ENCODE assay signal across 31 mouse cellular contexts in genomic region chr9:61336179-61336578, GRCm38 (mm10).
"Had no signal": no experiment of that assay in that cellular context is flagged by ENCODE, and none has a peak within 500 bp of the region (broad histone marks: within the 10 kb centered on the region; RNA-seq: fewer than 3 reads in every experiment).

No protein-coding gene starts in this region.

- H3K4me2 ChIP-seq: hindbrain, embryonic 12.5 days; hindbrain, embryonic 13.5 days; hindbrain, embryonic 14.5 days; hindbrain, embryonic 15.5 days; intestine, embryonic 15.5 days had no signal

- H3K9me3 ChIP-seq: heart, embryonic 10.5 days; heart, embryonic 12.5 days; heart, embryonic 13.5 days; heart, embryonic 15.5 days; hindbrain, embryonic 10.5 days; hindbrain, embryonic 12.5 days; hindbrain, embryonic 13.5 days; hindbrain, embryonic 15.5 days; intestine, embryonic 15.5 days; kidney, embryonic 15.5 days had no signal

- H3K36me3 ChIP-seq: heart, embryonic 10.5 days; heart, embryonic 12.5 days; heart, embryonic 13.5 days; heart, embryonic 15.5 days; hindbrain, embryonic 10.5 days; hindbrain, embryonic 12.5 days; hindbrain, embryonic 13.5 days; hindbrain, embryonic 15.5 days; intestine, embryonic 15.5 days; kidney, embryonic 15.5 days had no signal

- ATAC-seq: hindbrain, embryonic 16.5 days; hindbrain, postnatal 0 days; inflammation-experienced regulatory T-cells, adult 6 months; intestine, postnatal 0 days had no signal

- H3K27ac ChIP-seq: heart, embryonic 13.5 days; hindbrain, embryonic 10.5 days; hindbrain, embryonic 12.5 days; hindbrain, embryonic 13.5 days; hindbrain, embryonic 14.5 days; hindbrain, embryonic 15.5 days; hindbrain, postnatal 0 days; intestine, embryonic 15.5 days; kidney, postnatal 0 days; layer of hippocampus, adult 2 months had no signal

- DNase-seq: heart, postnatal 10 days; heart, postnatal 14 days; heart, postnatal 36 days; heart, postnatal 4 days; kidney, adult 11 months; kidney, adult 18-20 months; kidney, adult 2 months; kidney, adult 8-10 months; kidney, adult 9 months; kidney, postnatal 14 days; kidney, postnatal 25 days; kidney, postnatal 36 days; layer of hippocampus, adult 9-11 months; layer of hippocampus, postnatal 36 days had no signal

- H3K4me3 ChIP-seq: heart, embryonic 12.5 days; heart, embryonic 13.5 days; heart, embryonic 15.5 days; hindbrain, embryonic 10.5 days; hindbrain, embryonic 12.5 days; hindbrain, embryonic 13.5 days; hindbrain, embryonic 15.5 days; intestine, embryonic 15.5 days; kidney, embryonic 15.5 days; layer of hippocampus, adult 2 months had no signal

- H3K9ac ChIP-seq: heart, embryonic 12.5 days; heart, embryonic 13.5 days; heart, embryonic 15.5 days; hindbrain, embryonic 12.5 days; hindbrain, embryonic 13.5 days; hindbrain, embryonic 14.5 days; hindbrain, embryonic 15.5 days; intestine, embryonic 15.5 days; kidney, embryonic 15.5 days had no signal
